Mouse (Mus musculus): ENCODE measurements around the gene Sgms2. TPM values are rescaled to one million over a fixed set of nuclear protein-coding genes. Genes with fewer than 3 reads are reported as not detected.

Gene Sgms2
- polyA plus RNA-seq, 1 experiment from 2014 or later, result 9.2 TPM

DNA sequence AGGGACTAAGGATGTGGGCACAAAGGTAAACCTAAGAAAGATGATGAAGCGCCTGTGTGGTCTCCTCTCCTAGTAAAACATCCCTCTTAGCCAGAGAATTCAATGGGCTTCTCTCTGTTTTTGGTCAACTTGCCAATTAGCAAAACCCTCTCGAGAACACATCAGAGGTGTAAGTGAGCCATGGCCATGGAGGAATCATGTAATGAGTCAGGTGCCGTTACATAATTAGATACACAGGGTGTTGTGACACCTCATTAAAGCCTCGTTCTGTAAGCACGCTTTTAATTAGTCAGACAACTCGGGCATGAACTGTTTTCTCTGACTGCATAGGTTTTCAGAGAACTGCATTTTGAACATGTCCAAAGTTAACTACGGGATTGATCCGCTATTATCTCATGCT, 154.6 kb downstream of the Sgms2 start:
- Histone ChIP-seq H3K36me3 (replicated peaks; ENCODE audit: insufficient read depth, low read length) (peaks cover 17% of the 10 kb centered on the region), H3K4me1 (ENCODE audit: insufficient read depth) (peaks cover 8% of the 10 kb centered on the region), H3K27me3 (ENCODE audit: insufficient read depth, low read length) (no peaks in the 10 kb centered on the region), H3K9ac (replicated peaks) (no peak overlapping the region), H3K4me2 (ENCODE audit: low read depth, low read length) (no peak overlapping the region), H3K4me3 (ENCODE audit: low read depth, low read length) (no peak overlapping the region), H3K9me3 (ENCODE audit: low read length) (no peaks in the 10 kb centered on the region), H3K27ac (ENCODE audit: low read depth) (no peak overlapping the region)
- DNase-seq (no peak), ATAC-seq (peak; percentile 31; the same call in 1 of the 2 replicates)
- TF ChIP-seq CTCF (IDR thresholded peaks at IDR 0.05; ENCODE audit: low read depth) (no peak), EP300 (IDR thresholded peaks at IDR 0.05; ENCODE audit: low read depth) (no peak)
- WGBS (ENCODE audit: insufficient replicate concordance), result 60% methylated on average over 8 of the region's 8 CpGs

DNA sequence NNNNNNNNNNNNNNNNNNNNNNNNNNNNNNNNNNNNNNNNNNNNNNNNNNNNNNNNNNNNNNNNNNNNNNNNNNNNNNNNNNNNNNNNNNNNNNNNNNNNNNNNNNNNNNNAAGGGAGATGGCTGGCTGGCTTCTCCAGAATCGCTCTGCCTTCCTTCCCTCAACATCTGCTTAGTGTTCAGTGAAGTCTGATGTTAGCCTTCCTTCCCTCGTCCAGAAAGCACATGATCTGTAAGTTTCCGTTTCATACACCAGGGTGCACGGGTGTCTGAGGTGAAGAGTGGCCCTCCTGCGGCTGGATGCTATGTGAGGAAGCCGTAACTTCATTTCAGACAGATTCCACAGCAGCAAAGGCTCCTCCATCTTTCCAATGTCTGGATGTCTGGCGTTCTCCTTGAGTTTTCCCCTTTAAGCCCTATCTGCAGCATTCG, 156.1 kb downstream of the Sgms2 start:
- Histone ChIP-seq H3K36me3 (replicated peaks; ENCODE audit: insufficient read depth, low read length) (peaks cover 17% of the 10 kb centered on the region), H3K27ac (ENCODE audit: low read depth) (no peak overlapping the region), H3K4me3 (ENCODE audit: low read depth, low read length) (no peak overlapping the region), H3K27me3 (ENCODE audit: insufficient read depth, low read length) (no peaks in the 10 kb centered on the region), H3K4me1 (ENCODE audit: insufficient read depth) (peaks cover 9% of the 10 kb centered on the region), H3K9me3 (ENCODE audit: low read length) (no peaks in the 10 kb centered on the region), H3K9ac (replicated peaks) (no peak overlapping the region), H3K4me2 (ENCODE audit: low read depth, low read length) (peak overlapping the region; percentile 49)
- ATAC-seq, result no peak
- no peak for TF ChIP-seq EP300 (IDR thresholded peaks at IDR 0.05; ENCODE audit: low read depth)
- TF ChIP-seq CTCF (IDR thresholded peaks at IDR 0.05; ENCODE audit: low read depth), result no peak
- 48% methylated on average over 8 of the region's 8 CpGs for WGBS (ENCODE audit: insufficient replicate concordance)
- DNase-seq, result no peak

DNA sequence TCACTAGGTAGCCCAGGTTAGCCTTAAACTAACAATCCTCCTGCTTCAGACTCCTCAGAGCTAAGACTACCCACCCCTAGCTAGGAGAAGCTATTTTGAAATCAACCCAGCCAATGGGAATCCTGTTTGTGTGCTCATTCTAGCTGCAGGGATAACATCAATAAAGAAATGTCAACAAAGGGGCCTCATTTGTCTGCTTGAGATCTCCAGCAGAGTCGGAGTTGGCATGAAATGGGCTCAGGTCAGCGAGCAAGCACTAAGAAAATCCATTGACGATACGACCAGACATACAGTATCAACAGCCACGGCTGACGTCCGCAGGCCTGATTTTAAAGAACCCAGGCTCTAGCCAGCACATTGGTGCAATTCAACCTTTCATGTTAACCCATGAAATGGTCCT, 164.0 kb downstream of the Sgms2 start:
- DNase-seq, result no peak
- WGBS (ENCODE audit: insufficient replicate concordance), result 56% methylated on average over 7 of the region's 7 CpGs
- no peak for TF ChIP-seq CTCF (IDR thresholded peaks at IDR 0.05; ENCODE audit: low read depth)
- no peak for TF ChIP-seq EP300 (IDR thresholded peaks at IDR 0.05; ENCODE audit: low read depth)
- peaks cover 7% of the 10 kb centered on the region for H3K9me3 ChIP-seq (ENCODE audit: low read length)
- no peak overlapping the region for H3K4me2 ChIP-seq (ENCODE audit: low read depth, low read length)
- H3K4me1 ChIP-seq (ENCODE audit: insufficient read depth), result 0 out of 2 replicates have a peak, but pooled peaks cover 2% of the 10 kb centered on the region
- ATAC-seq, result peak; percentile 70
- H3K36me3 ChIP-seq (replicated peaks; ENCODE audit: insufficient read depth, low read length), result peaks cover 31% of the 10 kb centered on the region; the same call in 1 of the 2 replicates
- H3K4me3 ChIP-seq (ENCODE audit: low read depth, low read length), result no peak overlapping the region
- H3K9ac ChIP-seq (replicated peaks), result no peak overlapping the region
- H3K27me3 ChIP-seq (ENCODE audit: insufficient read depth, low read length), result no peaks in the 10 kb centered on the region
- no peak overlapping the region for H3K27ac ChIP-seq (ENCODE audit: low read depth)

DNA sequence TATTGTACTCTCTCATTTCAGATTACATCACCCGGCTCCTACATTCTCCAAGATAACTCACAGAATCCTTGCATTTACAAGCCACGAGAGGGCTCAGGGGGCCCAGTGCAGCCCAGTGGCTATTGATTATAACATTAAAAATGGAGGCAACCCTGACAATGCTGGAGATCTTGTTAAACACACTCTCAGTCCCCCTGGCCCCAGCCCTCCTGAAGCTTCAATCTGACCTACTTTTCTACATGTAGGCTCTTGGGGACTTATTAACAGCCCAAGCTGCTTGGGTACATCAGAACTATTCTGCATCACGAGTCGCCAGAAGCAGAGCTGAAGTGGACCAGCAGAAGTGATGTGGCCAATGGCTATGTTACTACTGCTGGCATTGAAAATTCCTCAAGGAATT, 164.6 kb downstream of the Sgms2 start:
- no peak overlapping the region for H3K4me2 ChIP-seq (ENCODE audit: low read depth, low read length)
- H3K4me3 ChIP-seq (ENCODE audit: low read depth, low read length), result no peak overlapping the region
- H3K36me3 ChIP-seq (replicated peaks; ENCODE audit: insufficient read depth, low read length), result peaks cover 31% of the 10 kb centered on the region; the same call in 1 of the 2 replicates
- 0 out of 2 replicates have a peak, but pooled peaks cover 2% of the 10 kb centered on the region for H3K4me1 ChIP-seq (ENCODE audit: insufficient read depth)
- no peak for DNase-seq
- 80% methylated on average over 4 of the region's 4 CpGs for WGBS (ENCODE audit: insufficient replicate concordance)
- H3K27ac ChIP-seq (ENCODE audit: low read depth), result no peak overlapping the region
- TF ChIP-seq CTCF (IDR thresholded peaks at IDR 0.05; ENCODE audit: low read depth) (no peak), EP300 (IDR thresholded peaks at IDR 0.05; ENCODE audit: low read depth) (no peak)
- peaks cover 7% of the 10 kb centered on the region for H3K9me3 ChIP-seq (ENCODE audit: low read length)
- H3K27me3 ChIP-seq (ENCODE audit: insufficient read depth, low read length), result no peaks in the 10 kb centered on the region
- no peak for ATAC-seq
- no peak overlapping the region for H3K9ac ChIP-seq (replicated peaks)

GRCm38 (mm10) chr3:131322081-131322815, 169.0 kb downstream of the Sgms2 start:
- H3K9me3 ChIP-seq (ENCODE audit: low read length), result no peaks in the 10 kb centered on the region
- H3K4me2 ChIP-seq (ENCODE audit: low read depth, low read length), result no peak overlapping the region
- peaks cover 17% of the 10 kb centered on the region; the same call in 1 of the 2 replicates for H3K36me3 ChIP-seq (replicated peaks; ENCODE audit: insufficient read depth, low read length)
- H3K27me3 ChIP-seq (ENCODE audit: insufficient read depth, low read length), result no peaks in the 10 kb centered on the region
- H3K9ac ChIP-seq (replicated peaks), result no peak overlapping the region
- DNase-seq (no peak), ATAC-seq (no peak)
- H3K4me3 ChIP-seq (ENCODE audit: low read depth, low read length), result no peak overlapping the region
- H3K4me1 ChIP-seq (ENCODE audit: insufficient read depth), result no peaks in the 10 kb centered on the region
- TF ChIP-seq CTCF (IDR thresholded peaks at IDR 0.05; ENCODE audit: low read depth) (no peak), EP300 (IDR thresholded peaks at IDR 0.05; ENCODE audit: low read depth) (no peak)
- 78% methylated on average over 14 of the region's 14 CpGs for WGBS (ENCODE audit: insufficient replicate concordance)
- H3K27ac ChIP-seq (ENCODE audit: low read depth), result no peak overlapping the region

DNA sequence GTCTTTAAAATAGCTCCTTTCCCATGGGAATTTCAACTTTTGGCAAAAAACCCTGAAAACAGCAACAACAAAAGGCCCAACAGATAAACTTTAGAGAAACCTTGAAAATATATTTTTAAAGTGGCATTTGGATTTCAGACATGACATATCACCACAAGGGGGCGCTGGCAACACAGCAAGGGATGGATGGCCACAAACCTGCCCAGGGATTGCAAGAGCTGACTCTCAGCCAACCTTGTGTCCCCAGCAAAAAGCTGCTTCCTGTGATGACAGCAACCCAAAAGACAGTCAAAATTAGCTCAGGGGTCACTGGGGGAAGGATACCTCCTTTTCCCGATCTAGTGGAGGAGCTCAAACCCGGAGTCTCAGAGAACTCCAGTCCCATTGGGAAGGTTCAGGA, 171.0 kb downstream of the Sgms2 start:
- no peak overlapping the region for H3K4me3 ChIP-seq (ENCODE audit: low read depth, low read length)
- WGBS (ENCODE audit: insufficient replicate concordance), result 6% methylated on average over 3 of the region's 3 CpGs
- H3K4me1 ChIP-seq (ENCODE audit: insufficient read depth), result no peaks in the 10 kb centered on the region
- H3K27me3 ChIP-seq (ENCODE audit: insufficient read depth, low read length), result no peaks in the 10 kb centered on the region
- ATAC-seq (peak; percentile 51; the same call in 1 of the 2 replicates), DNase-seq (peak; percentile 86)
- no peak overlapping the region for H3K4me2 ChIP-seq (ENCODE audit: low read depth, low read length)
- no peaks in the 10 kb centered on the region for H3K9me3 ChIP-seq (ENCODE audit: low read length)
- H3K36me3 ChIP-seq (replicated peaks; ENCODE audit: insufficient read depth, low read length), result peaks cover 13% of the 10 kb centered on the region; the same call in 1 of the 2 replicates
- TF ChIP-seq CTCF (IDR thresholded peaks at IDR 0.05; ENCODE audit: low read depth), result peak; percentile 86
- TF ChIP-seq EP300 (IDR thresholded peaks at IDR 0.05; ENCODE audit: low read depth), result no peak
- H3K27ac ChIP-seq (ENCODE audit: low read depth), result no peak overlapping the region
- no peak overlapping the region for H3K9ac ChIP-seq (replicated peaks)

Data from liver, postnatal 0 days (tissue).